Mouse (Mus musculus) liver, postnatal 0 days (tissue): ENCODE data around the gene N4bp2l2.

ENCODE experiments used
- CTCF ChIP-seq: sonication (generic); IDR thresholded peaks from 2 replicates; pipeline ENCODE4 v1.5.1; 2016; ENCODE audit warnings: antibody characterized with exemption, low read depth
- EP300 ChIP-seq: IDR thresholded peaks from 2 replicates; pipeline ENCODE4 v1.6.1; 2016; ENCODE audit warnings: antibody characterized with exemption, low read depth, mild to moderate bottlenecking

GRCm38 (mm10) chr5:150693277-150693676 is 27.3 kb upstream of the N4bp2l2 start:
- TF ChIP-seq CTCF (no peak), EP300 (no peak)
